Mouse (Mus musculus) C2C12 (cell line): ENCODE data around the gene Olfr70. TPM values are rescaled to one million over a fixed set of nuclear protein-coding genes. Genes with fewer than 3 reads are reported as not detected.

Experiments
- H3K27me3 ChIP-seq: one replicate; pipeline ENCODE4 v1.6.1; 2011; ENCODE audit not compliant: control insufficient read depth, insufficient read depth, insufficient read length
- H3K36me3 ChIP-seq: one replicate; pipeline ENCODE4 v1.6.1; 2011; ENCODE audit not compliant: control insufficient read depth, insufficient read depth
- H3K4me3 ChIP-seq: one replicate; pipeline ENCODE4 v1.5.1; 2011; ENCODE audit warnings: mild to moderate bottlenecking, control low read depth; ENCODE audit not compliant: poor library complexity, insufficient read depth, severe bottlenecking
- H3K79me2 ChIP-seq: one replicate; pipeline ENCODE4 v1.6.1; 2011; ENCODE audit not compliant: control insufficient read depth, insufficient read depth
- H3K79me3 ChIP-seq: one replicate; pipeline ENCODE4 v1.6.1; 2011; ENCODE audit warnings: low read depth, control low read depth
- H3ac ChIP-seq: one replicate; pipeline ENCODE3; 2011; ENCODE audit warnings: low read depth; ENCODE audit not compliant: control insufficient read depth, insufficient read length
- CEBPB ChIP-seq: IDR thresholded peaks from one replicate; pipeline ENCODE4 v1.6.1; 2011; ENCODE audit warnings: low read depth, mild to moderate bottlenecking, control low read depth, moderate library complexity
- CTCF ChIP-seq: IDR thresholded peaks from one replicate; pipeline ENCODE4 v1.5.1; 2011; ENCODE audit not compliant: control insufficient read depth, insufficient read depth, insufficient read length
- FOSL1 ChIP-seq: IDR thresholded peaks from one replicate; pipeline ENCODE4 v1.8.0; 2011; ENCODE audit warnings: mild to moderate bottlenecking, low read length; ENCODE audit not compliant: poor library complexity, insufficient read depth, severe bottlenecking
- MAX ChIP-seq: IDR thresholded peaks from one replicate; pipeline ENCODE4 v1.6.1; 2011; ENCODE audit warnings: mild to moderate bottlenecking, control low read depth
- MYOD1 ChIP-seq: IDR thresholded peaks from one replicate; pipeline ENCODE4 v1.6.1; 2011; ENCODE audit warnings: low read depth; ENCODE audit not compliant: control insufficient read depth, insufficient read length
- MYOG ChIP-seq: IDR thresholded peaks from one replicate; pipeline ENCODE4 v1.6.1; 2011; ENCODE audit not compliant: control insufficient read depth, insufficient read length; ENCODE audit errors: extremely low read depth
- USF1 ChIP-seq: IDR thresholded peaks from one replicate; pipeline ENCODE4 v1.6.1; 2011; ENCODE audit warnings: low read depth, mild to moderate bottlenecking, control low read depth, moderate library complexity
- polyA plus RNA-seq: library from polyadenylated mRNA; unstranded; fragments of >200 nt; fragmentation: generic; extraction: Trizol; gene quantifications from one replicate; pipeline ENCODE4 v1.2.1, GENCODE M21; 2012; ENCODE audit warnings: missing spikeins

Olfr70 gene
- polyA plus RNA-seq, 1 experiment: not detected

- Histone ChIP-seq H3K4me3 (no peak overlapping the region), H3ac (no peak overlapping the region), H3K36me3 (no peaks in the 10 kb centered on the region), H3K27me3 (peaks cover 19% of the 10 kb centered on the region), H3K79me2 (no peaks in the 10 kb centered on the region), H3K79me3 (no peaks in the 10 kb centered on the region)
- no peak for TF ChIP-seq MYOG
- TF ChIP-seq MAX: no peak
- no peak for TF ChIP-seq MYOD1
- no peak for TF ChIP-seq FOSL1
- no peak for TF ChIP-seq CEBPB
- no peak for TF ChIP-seq CTCF
- TF ChIP-seq USF1: no peak
These were observed 26.9 kb downstream of the Olfr70 start for GRCm38 (mm10) chr4:43673703-43674102.

- H3K36me3 ChIP-seq: no peaks in the 10 kb centered on the region
- no peaks in the 10 kb centered on the region for H3K79me2 ChIP-seq
- peaks cover 13% of the 10 kb centered on the region for H3K27me3 ChIP-seq
- no peak overlapping the region for H3ac ChIP-seq
- no peak overlapping the region for H3K4me3 ChIP-seq
- H3K79me3 ChIP-seq: no peaks in the 10 kb centered on the region
- TF ChIP-seq CTCF (peak; percentile 50), MYOG (no peak)
These were observed 28.5 kb downstream of the Olfr70 start for GRCm38 (mm10) chr4:43672070-43672469.

DNA sequence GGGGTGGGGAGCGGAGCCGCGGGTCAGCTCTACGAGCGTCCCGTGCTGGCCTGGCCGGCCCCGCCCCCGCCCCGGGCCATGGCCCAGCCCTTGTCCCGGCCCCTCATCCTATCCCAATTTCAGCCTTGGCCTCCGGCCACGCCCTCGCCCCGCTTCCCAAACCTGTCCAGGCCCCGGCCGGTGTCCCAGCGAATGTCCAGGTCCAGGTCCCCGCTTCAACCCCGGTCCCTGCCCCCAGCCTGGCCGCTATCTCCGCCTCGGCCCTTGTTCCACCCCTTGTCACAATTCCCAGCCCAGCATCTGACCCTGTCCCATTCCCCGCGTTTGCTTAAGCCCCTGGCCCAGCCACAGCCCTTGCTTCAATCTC, 31.2 kb downstream of the Olfr70 start:
- peak overlapping the region; percentile 38 for H3K4me3 ChIP-seq
- H3K79me3 ChIP-seq: no peaks in the 10 kb centered on the region
- H3ac ChIP-seq: peak overlapping the region; percentile 71
- H3K27me3 ChIP-seq: peaks cover 19% of the 10 kb centered on the region
- no peaks in the 10 kb centered on the region for H3K36me3 ChIP-seq
- no peaks in the 10 kb centered on the region for H3K79me2 ChIP-seq
- TF ChIP-seq CEBPB: no peak
- TF ChIP-seq USF1: no peak
- TF ChIP-seq FOSL1: no peak
- TF ChIP-seq MYOD1: no peak
- no peak for TF ChIP-seq MAX
- no peak for TF ChIP-seq MYOG
- no peak for TF ChIP-seq CTCF

GRCm38 (mm10) chr4:43668782-43669427, 31.7 kb downstream of the Olfr70 start, which contains the start of the genes Tmem8b and Fam221b:
TSS of gene Tmem8b (plus strand) at chr4:43668971.
TSS of gene Fam221b (minus strand) at chr4:43669145.
- H3K27me3 ChIP-seq: peaks cover 19% of the 10 kb centered on the region

DNA sequence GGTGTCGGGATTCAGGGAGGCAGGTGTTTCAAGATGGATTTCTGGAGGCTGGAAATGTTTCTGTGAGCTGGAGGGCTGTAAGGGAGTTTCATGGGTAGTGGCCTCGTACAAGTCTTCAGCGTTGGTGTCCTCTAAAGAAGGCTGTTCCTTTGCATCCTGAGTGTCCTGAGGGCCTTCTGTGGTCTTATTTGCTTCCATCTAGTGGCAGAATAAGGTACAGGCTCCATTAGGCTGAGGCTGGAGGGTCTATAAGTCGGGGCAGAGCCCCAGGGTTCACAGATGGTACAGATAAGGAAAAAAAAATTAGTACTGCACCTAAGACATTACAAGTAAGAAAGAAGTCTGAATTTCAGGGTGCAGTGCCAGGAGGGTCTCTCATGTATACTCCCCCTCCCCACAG, 34.2 kb downstream of the Olfr70 start:
- TF ChIP-seq CTCF (no peak), MYOD1 (no peak), MYOG (no peak), MAX (no peak), CEBPB (no peak), FOSL1 (no peak), USF1 (no peak)
- no peak overlapping the region for H3K4me3 ChIP-seq
- H3K79me2 ChIP-seq: no peaks in the 10 kb centered on the region
- H3K27me3 ChIP-seq: peaks cover 38% of the 10 kb centered on the region
- H3K79me3 ChIP-seq: no peaks in the 10 kb centered on the region
- H3ac ChIP-seq: no peak overlapping the region
- H3K36me3 ChIP-seq: no peaks in the 10 kb centered on the region

More at GRCm38 (mm10) chr4:43668782-43669427, 31.7 kb downstream of the Olfr70 start, which contains the start of the genes Tmem8b and Fam221b:
- H3K4me3 ChIP-seq: peak within 1 kb of the TSS; percentile 38
- H3K79me2 ChIP-seq: no peaks in the 10 kb centered on the region
- TF ChIP-seq MYOG: no peak
- no peak for TF ChIP-seq CEBPB
- no peak for TF ChIP-seq USF1
- TF ChIP-seq CTCF: no peak
- TF ChIP-seq MYOD1: no peak
- TF ChIP-seq FOSL1: no peak
- H3K36me3 ChIP-seq: no peaks in the 10 kb centered on the region
- peak within 1 kb of the TSS; percentile 71 for H3ac ChIP-seq
- H3K79me3 ChIP-seq: no peaks in the 10 kb centered on the region

GRCm38 (mm10) chr4:43657146-43657545, 43.5 kb downstream of the Olfr70 start:
- peaks cover 28% of the 10 kb centered on the region for H3K27me3 ChIP-seq
- H3K79me2 ChIP-seq: no peaks in the 10 kb centered on the region
- TF ChIP-seq MYOD1: no peak
- TF ChIP-seq CTCF: no peak
- TF ChIP-seq FOSL1: no peak
- TF ChIP-seq MYOG: no peak
- no peak for TF ChIP-seq USF1
- TF ChIP-seq MAX: no peak
- no peak for TF ChIP-seq CEBPB
- H3K4me3 ChIP-seq: no peak overlapping the region
- no peaks in the 10 kb centered on the region for H3K36me3 ChIP-seq
- no peaks in the 10 kb centered on the region for H3K79me3 ChIP-seq
- H3ac ChIP-seq: no peak overlapping the region
